Mouse (Mus musculus) C2C12 (cell line): Measurements from ENCODE around the gene Cyp2c38. TPM values are rescaled to one million over a fixed set of nuclear protein-coding genes. Genes with fewer than 3 reads are reported as not detected.
"Not testable (repeated sequence)": the region's sequence is repeated elsewhere in the genome, so short reads cannot be mapped to it uniquely, and the experiment has no call there.

Experiments used
- H3K27me3 ChIP-seq: one replicate; pipeline ENCODE4 v1.6.1; 2011; ENCODE audit not compliant: control insufficient read depth, insufficient read depth, insufficient read length
- H3K36me3 ChIP-seq: one replicate; pipeline ENCODE4 v1.6.1; 2011; ENCODE audit not compliant: control insufficient read depth, insufficient read depth
- H3K4me3 ChIP-seq: one replicate; pipeline ENCODE4 v1.5.1; 2011; ENCODE audit warnings: mild to moderate bottlenecking, control low read depth; ENCODE audit not compliant: poor library complexity, insufficient read depth, severe bottlenecking
- H3K79me2 ChIP-seq: one replicate; pipeline ENCODE4 v1.6.1; 2011; ENCODE audit not compliant: control insufficient read depth, insufficient read depth
- H3K79me3 ChIP-seq: one replicate; pipeline ENCODE4 v1.6.1; 2011; ENCODE audit warnings: low read depth, control low read depth
- H3ac ChIP-seq: one replicate; pipeline ENCODE3; 2011; ENCODE audit warnings: low read depth; ENCODE audit not compliant: control insufficient read depth, insufficient read length
- CEBPB ChIP-seq: IDR thresholded peaks from one replicate; pipeline ENCODE4 v1.6.1; 2011; ENCODE audit warnings: low read depth, mild to moderate bottlenecking, control low read depth, moderate library complexity
- CTCF ChIP-seq: IDR thresholded peaks from one replicate; pipeline ENCODE4 v1.5.1; 2011; ENCODE audit not compliant: control insufficient read depth, insufficient read depth, insufficient read length
- FOSL1 ChIP-seq: IDR thresholded peaks from one replicate; pipeline ENCODE4 v1.8.0; 2011; ENCODE audit warnings: mild to moderate bottlenecking, low read length; ENCODE audit not compliant: poor library complexity, insufficient read depth, severe bottlenecking
- MAX ChIP-seq: IDR thresholded peaks from one replicate; pipeline ENCODE4 v1.6.1; 2011; ENCODE audit warnings: mild to moderate bottlenecking, control low read depth
- MYOD1 ChIP-seq: IDR thresholded peaks from one replicate; pipeline ENCODE4 v1.6.1; 2011; ENCODE audit warnings: low read depth; ENCODE audit not compliant: control insufficient read depth, insufficient read length
- MYOG ChIP-seq: IDR thresholded peaks from one replicate; pipeline ENCODE4 v1.6.1; 2011; ENCODE audit not compliant: control insufficient read depth, insufficient read length; ENCODE audit errors: extremely low read depth
- USF1 ChIP-seq: IDR thresholded peaks from one replicate; pipeline ENCODE4 v1.6.1; 2011; ENCODE audit warnings: low read depth, mild to moderate bottlenecking, control low read depth, moderate library complexity
- long read RNA-seq, 2 experiments: library from polyadenylated mRNA; unstranded; transcript quantifications; one replicate each; pipeline ENCODE4 v2.0.0; 2019 to 2020
- polyA plus RNA-seq: library from polyadenylated mRNA; unstranded; fragments of >200 nt; fragmentation: generic; extraction: Trizol; gene quantifications from one replicate; pipeline ENCODE4 v1.2.1, GENCODE M21; 2012; ENCODE audit warnings: missing spikeins

Cyp2c38 gene
- polyA plus RNA-seq, result not detected
- long read RNA-seq, experiment 1, result 0 reads
- long read RNA-seq, experiment 2, result 0 reads

DNA sequence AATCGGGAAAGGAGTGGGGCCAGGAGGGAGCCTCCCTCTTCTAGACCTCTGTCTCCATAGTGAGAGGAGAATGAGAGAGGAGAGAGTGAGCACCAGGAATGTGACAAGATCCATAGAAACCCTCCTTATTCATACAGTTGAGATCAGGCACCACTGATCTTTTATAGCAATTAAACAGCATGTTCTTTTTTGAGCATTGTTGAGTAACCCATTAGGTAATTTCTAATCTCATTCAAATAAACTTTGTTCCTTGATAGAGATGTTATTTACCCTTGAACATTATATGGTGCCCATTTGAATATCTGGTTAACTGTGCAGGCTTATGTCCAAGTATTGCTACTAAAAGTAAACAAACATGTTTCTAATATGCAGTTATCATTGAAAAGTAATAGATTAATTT lies at the start of gene Cyp2c38:
TSS of gene Cyp2c38 (minus strand) at position 135 of the 400 bp plus-strand sequence.
- TF ChIP-seq MYOD1, result no peak
- no peak for TF ChIP-seq FOSL1
- TF ChIP-seq CEBPB, result no peak
- TF ChIP-seq USF1, result no peak
- TF ChIP-seq MAX, result no peak
- Histone ChIP-seq H3K79me2 (no peaks in the 10 kb centered on the region), H3K4me3 (no peak within 1 kb of the TSS)

DNA sequence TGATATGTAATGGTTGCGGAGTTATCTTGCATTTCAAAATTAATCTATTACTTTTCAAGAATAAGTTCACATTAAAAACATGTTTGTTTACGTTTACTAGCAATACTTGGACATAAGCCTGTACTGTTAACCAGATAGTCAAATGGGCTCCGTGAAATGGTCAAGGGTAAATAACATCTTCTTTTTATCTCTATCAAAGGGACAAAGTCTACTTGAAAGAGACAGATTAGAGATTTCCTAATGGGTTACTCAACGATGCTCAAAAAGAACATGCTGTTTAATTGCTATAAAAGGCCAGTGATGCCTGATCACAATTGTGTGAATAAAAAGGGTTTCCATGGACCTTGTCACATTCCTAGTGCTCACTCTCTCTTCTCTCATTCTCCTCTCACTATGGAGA lies 47.7 kb upstream of the Cyp2c38 start, which contains the start of gene Cyp2c39:
TSS of gene Cyp2c39 (plus strand) at position 329 of the 400 bp plus-strand sequence.
- H3K36me3 ChIP-seq, result no peaks in the 10 kb centered on the region
- no peaks in the 10 kb centered on the region for H3K79me2 ChIP-seq
- no peak within 1 kb of the TSS for H3K4me3 ChIP-seq
- no peak within 1 kb of the TSS for H3ac ChIP-seq
- H3K27me3 ChIP-seq, result no peaks in the 10 kb centered on the region
- no peaks in the 10 kb centered on the region for H3K79me3 ChIP-seq
- TF ChIP-seq CEBPB, result no peak
- TF ChIP-seq MAX, result no peak
- no peak for TF ChIP-seq FOSL1
- TF ChIP-seq CTCF, result no peak
- TF ChIP-seq USF1, result no peak

More for the DNA sequence above, at the start of gene Cyp2c38:
- Histone ChIP-seq H3K27me3 (no peaks in the 10 kb centered on the region), H3ac (no peak within 1 kb of the TSS), H3K79me3 (no peaks in the 10 kb centered on the region), H3K36me3 (no peaks in the 10 kb centered on the region)

- no peak overlapping the region for H3K4me3 ChIP-seq
- TF ChIP-seq MAX, result no peak
- no peak for TF ChIP-seq FOSL1
- TF ChIP-seq CTCF, result no peak
- no peak for TF ChIP-seq MYOD1
- TF ChIP-seq USF1, result no peak
- no peak for TF ChIP-seq MYOG
- no peak for TF ChIP-seq CEBPB
Measured at GRCm38 (mm10) chr19:39509533-39509932, 46.7 kb upstream of the Cyp2c38 start.

GRCm38 (mm10) chr19:39506341-39506740 lies 43.5 kb upstream of the Cyp2c38 start:
- H3K4me3 ChIP-seq, result no peak overlapping the region
- H3K79me2 ChIP-seq, result no peaks in the 10 kb centered on the region
- H3K27me3 ChIP-seq, result no peaks in the 10 kb centered on the region
- no peaks in the 10 kb centered on the region for H3K36me3 ChIP-seq
- no peaks in the 10 kb centered on the region for H3K79me3 ChIP-seq
- no peak for TF ChIP-seq MAX
- no peak for TF ChIP-seq FOSL1
- no peak for TF ChIP-seq CTCF
- TF ChIP-seq USF1, result no peak
- TF ChIP-seq MYOG, result no peak
- no peak for TF ChIP-seq MYOD1
- no peak for TF ChIP-seq CEBPB
- no peak overlapping the region for H3ac ChIP-seq

More at GRCm38 (mm10) chr19:39509533-39509932, 46.7 kb upstream of the Cyp2c38 start:
- Histone ChIP-seq H3K36me3 (no peaks in the 10 kb centered on the region), H3K27me3 (no peaks in the 10 kb centered on the region), H3ac (no peak overlapping the region), H3K79me2 (no peaks in the 10 kb centered on the region), H3K79me3 (no peaks in the 10 kb centered on the region)

DNA sequence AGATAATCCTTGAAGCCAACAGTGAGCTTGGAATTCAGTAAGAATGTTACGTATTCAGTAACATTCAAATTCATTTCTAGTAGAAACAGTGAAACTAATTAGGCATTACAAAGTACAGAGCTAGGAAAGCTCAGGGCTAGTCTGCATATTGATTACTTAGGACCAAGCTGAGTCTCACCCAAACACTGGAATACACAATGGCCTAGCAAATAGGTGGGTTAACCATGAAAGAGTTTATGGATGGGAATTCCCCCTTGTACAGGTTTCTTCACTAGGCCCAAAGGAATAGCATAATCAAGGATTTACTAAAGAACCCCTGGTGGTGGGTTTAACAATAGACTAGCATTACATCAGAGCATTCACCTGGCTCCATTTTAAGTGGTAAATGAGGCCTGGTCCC lies 21.1 kb upstream of the Cyp2c38 start:
- H3ac ChIP-seq, H3K36me3 ChIP-seq, H3K79me3 ChIP-seq, H3K27me3 ChIP-seq, H3K4me3 ChIP-seq, H3K79me2 ChIP-seq: not testable (repeated sequence)

DNA sequence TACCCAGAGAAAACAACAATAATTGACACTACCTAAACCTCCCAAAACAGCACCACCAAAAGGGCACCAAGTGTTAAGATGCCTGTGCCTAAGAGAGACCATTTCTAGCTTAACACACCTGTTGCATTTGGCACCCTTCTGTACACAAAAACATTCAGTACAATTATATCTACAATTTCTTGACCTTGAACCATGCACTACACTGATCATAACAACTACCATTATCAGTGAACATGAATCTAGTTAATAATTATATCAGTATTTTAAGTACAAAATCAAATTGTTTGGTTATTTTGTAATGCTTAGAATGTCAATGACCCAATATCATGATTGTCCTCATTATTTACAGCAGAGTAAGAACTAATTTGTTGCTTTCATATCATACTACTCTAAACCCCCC lies 1.0 kb upstream of the Cyp2c38 start:
- Histone ChIP-seq H3K79me3 (no peaks in the 10 kb centered on the region), H3K79me2 (no peaks in the 10 kb centered on the region), H3K27me3 (no peaks in the 10 kb centered on the region), H3K36me3 (no peaks in the 10 kb centered on the region), H3ac (no peak overlapping the region), H3K4me3 (no peak overlapping the region)
- TF ChIP-seq MYOG (no peak), MAX (no peak), MYOD1 (no peak), FOSL1 (no peak), USF1 (no peak), CEBPB (no peak), CTCF (no peak)

Other genes starting within 250 kb of the Cyp2c38 start
- gene Cyp2c29, start 193.7 kb downstream of the Cyp2c38 start, polyA plus RNA-seq, result not detected
- gene Cyp2c39, start 47.8 kb upstream of the Cyp2c38 start, polyA plus RNA-seq, result not detected
- gene Cyp2c67, start 186.0 kb upstream of the Cyp2c38 start, polyA plus RNA-seq, result not detected